Mouse (Mus musculus) kidney, adult 18-20 months (tissue): ENCODE measurements at regions not wholly inside any gene's neighbourhood (a gene's known extent, or its start where the extent isn't known, plus 50 kb on each side); places are given as distances from the start of the nearest gene placed in this dataset.

Experiments
- DNase-seq: peaks from one replicate; pipeline ENCODE4 v3.0.0; 2021

DNA sequence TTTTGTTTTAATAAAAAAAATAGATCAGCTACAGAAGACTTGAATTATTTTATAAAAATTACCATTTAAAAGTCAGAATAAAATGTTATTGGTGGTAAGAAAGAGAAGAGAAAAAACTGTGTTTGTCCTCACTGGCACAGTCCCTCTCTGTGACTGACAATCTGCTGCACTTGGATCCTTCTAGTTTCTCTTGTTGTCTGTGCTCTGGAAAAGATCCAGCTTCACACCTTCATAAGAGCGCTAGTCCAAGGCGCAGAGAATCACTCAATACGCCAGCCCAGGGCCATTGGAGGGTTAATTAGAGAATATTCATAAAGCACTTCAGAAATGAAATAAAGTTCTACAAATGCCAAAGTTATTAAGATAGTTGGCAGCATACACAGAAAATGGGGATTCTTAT lies 153.8 kb downstream of the Lmbrd1 start:
- no peak for DNase-seq

DNA sequence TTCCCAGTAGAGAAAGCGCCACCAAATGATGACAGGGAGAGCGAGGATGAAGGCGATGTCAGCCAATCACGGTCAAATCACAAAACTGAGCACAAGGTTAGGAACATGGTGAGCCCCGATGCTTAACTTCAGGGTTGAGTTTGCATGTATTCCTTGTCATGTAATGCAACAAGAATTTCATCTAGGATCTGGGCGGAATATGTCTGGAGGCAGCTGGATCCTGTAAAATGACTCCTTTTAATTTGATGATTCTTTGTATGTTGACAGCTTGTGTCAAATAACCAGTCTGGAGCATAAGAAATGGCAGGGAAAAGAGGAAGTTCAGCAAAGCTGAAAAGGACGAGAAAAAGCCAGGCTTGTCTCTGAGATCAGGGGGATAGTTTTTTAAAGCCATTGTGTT lies 188.4 kb downstream of the Lmbrd1 start:
- DNase-seq: no peak

DNA sequence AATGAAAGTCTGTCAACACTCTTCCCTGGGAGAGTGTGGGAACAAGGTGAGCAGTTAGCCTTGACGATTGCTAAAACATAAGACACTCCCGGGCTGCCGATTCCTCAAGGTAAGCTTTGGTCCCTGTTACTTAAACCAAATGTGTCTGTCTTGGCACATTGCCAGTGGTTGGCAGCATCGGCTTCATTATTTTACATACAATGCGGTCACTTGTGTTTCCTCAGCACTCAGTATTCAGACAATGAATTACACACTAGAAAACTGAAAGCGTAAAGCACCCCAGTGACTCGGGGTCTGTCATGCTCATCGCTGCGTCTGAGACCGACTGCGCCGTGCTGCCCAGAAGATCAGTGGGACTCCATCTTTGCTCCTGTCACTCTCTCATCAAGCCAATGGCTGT lies 191.3 kb downstream of the Lmbrd1 start:
- DNase-seq: no peak

DNA sequence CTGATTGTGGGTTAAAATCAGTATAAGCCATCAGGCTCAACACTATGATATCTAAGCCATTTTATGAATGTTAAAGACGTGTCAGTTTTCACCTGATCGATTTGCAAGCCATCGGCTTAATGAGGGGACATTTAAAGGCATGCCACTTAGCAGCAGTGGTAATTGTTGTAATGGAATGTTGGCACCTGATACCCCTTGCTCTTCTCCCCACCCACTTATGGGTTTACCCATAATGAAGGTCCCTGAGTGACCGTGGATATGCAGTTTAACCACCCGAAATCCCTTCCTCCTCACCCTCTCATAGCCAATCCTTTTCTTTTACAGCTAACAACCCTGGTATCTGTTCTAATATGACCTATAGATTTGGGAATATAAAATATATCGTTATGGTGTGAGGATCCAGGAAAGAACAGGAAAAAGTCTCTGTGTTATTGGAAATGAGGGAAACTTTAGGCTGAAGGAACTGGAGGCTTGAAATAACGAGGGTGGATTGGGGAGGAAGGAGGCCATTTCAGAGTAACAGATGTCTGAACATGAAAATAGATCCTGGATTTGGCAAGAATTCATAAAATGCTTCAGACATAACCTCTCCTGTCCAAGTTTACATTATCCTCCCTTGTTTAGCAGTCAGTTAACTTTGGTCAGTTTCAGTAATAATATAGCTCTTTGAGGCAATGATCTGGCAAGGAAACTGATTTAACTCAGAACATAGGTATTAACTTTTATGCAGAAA lies 192.4 kb downstream of the Lmbrd1 start:
- DNase-seq: no peak

DNA sequence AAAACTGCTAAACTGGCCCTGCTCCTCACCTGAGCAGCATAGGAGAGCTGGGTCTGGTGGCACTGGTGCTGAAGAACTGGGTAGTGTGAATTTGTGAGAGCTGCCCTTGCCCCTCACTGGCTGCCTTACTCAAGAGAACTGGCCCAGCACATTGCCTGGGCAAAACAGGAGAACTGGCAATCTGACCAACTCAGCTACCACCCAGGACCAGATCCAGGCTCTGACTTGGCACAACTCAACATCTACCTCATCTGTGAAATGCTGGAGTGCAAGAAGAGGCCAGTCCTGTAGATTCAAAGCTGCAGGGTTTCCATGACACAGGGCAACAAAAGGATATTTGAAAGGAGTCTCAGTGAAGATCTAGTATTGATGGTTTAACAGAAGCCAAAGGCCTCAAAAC lies 198.6 kb downstream of the Lmbrd1 start:
- no peak for DNase-seq

DNA sequence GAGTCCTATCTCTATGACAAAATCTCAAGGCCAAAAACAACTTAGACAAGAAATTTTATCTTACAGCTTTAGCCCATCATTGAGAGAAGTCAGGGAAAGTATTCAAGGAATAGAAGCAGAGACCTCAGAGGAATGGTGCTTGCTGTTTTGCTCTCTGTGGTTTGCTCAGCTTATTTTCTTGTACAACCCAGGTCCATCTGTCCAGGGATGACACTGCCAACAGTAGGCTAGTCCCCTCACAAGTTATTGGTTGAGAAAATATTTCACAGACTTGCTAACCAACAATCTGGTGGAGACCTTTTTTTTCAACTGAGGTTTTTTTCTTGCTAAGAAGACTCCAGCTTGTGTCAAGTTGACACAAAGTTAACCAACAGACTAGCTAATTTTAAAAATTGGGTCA lies 205.2 kb downstream of the Lmbrd1 start:
- DNase-seq: no peak

DNA sequence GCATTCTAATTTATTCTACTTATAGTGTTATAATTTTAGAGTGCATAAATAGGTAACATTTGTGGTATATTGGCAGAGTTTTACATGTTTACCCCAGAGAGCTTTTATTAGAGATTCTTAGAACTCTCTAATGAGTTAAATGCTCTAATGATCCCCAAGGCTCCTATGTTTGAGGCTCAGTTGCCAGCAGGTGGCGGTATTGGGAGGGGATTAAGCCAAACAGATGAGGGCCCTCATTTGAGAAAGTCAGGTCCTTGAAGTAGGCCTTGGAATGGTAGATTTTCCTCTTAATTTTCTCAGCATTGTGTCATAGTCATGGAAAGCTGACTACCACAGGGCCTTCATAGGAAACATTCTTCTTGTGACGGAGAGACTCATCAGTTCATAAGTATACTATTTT lies 222.8 kb downstream of the Lmbrd1 start:
- DNase-seq: peak; percentile 53

DNA sequence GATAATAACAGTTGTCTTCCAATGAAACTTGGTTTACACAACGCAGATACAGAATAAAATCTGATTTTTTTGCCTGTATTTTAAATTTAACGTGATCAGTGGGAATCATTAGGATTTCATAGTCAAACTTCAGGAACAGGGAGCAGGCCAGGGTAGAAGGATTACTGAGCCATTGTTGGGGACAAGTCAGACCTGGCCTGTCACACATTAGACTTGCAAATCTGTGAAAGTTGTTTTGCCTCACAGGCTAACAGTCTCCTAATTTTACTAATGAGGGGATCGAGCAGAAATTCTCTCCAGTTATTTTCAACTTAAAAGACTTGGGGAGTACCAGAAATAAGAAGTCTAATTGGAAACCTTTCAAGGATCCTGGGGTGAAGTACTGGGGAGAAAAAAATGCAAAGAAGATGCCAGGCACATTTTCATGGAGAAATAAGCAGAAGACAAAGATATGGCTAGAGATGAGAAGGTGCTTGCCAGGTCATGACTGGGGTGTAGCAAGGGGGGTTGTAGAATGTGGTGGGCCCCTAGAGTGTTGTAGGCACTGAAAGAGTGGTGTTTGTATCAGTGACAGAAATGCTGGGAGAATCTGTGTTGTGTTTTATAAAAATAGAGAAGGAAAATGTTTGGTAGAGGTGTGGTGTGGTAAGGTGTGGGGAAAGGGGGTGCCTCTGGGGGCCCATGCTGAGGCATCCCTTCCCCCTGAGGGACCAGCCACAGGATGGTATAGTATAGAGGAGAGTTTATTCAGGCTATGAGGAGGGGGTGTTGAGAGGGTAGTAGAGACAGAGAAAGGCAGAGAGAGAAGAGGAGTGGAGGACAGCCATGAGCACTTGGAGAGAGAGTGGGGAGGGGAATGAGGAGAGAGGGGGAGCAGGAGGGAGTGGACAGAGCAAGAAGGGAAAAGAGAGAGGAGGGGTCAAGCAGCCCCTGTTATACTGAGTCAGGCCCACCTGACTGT lies 260.2 kb downstream of the Lmbrd1 start:
- DNase-seq: no peak

DNA sequence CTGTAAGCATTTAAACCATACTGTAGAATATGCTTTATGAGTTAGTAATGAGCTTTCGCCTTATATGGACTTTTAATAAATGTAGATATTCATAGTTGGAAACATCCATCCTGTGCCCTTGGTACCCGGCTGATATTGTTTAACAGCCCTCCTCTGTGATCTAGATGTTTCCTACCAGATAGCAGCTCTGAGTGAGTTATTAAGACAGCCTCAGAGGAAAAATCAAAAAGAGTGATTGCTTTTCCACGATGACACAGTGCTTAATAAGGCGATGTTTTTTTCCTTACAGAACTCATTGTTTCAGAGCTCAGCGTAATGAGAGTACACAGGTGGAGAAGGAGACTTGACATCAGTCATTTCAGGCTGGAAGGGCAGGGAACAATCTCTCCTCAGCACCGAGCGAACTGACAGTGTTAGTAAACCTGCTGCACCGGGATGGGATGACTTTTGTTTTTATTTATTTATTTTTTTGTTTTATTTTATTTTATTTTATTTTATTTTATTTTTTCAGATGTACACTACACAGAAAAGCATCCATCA lies 264.4 kb downstream of the Lmbrd1 start:
- no peak for DNase-seq

DNA sequence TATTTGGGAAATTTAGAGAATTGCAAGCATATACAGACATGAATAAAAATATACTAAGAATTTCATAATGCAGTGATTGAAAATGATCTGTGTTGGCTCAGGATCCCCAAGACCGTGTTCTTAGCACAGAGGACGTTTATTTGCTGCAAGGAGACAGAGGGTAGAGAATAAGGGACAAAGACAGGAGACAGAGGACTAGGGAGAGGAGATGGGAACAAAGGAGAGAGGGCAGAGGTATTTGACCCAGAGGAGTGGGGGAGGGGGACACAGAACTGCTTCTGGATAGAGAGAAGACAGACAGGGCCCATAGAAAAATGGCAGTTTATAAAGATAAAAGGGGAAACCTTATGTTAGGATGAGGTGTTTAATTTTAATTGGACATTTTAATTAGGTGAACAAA lies 265.0 kb downstream of the Lmbrd1 start:
- DNase-seq: no peak

DNA sequence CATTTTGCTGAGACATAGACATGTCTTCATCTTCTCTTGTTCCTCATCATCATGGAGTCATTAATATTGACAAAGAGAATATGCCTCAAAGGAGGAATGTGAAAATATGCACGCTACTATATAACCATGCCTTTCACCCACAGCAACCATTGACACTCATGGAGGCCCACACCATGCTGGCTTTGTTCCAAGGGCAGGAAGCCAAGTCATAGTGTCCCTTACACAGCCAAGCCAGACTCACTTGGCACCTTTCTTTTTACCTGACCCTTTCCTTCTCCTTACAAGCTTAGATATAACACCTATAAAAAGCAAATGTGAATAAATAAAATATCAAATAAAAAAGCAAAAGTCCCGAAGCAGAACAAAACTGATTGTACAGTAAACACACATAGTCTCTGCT lies 294.3 kb downstream of the Lmbrd1 start:
- DNase-seq: no peak

DNA sequence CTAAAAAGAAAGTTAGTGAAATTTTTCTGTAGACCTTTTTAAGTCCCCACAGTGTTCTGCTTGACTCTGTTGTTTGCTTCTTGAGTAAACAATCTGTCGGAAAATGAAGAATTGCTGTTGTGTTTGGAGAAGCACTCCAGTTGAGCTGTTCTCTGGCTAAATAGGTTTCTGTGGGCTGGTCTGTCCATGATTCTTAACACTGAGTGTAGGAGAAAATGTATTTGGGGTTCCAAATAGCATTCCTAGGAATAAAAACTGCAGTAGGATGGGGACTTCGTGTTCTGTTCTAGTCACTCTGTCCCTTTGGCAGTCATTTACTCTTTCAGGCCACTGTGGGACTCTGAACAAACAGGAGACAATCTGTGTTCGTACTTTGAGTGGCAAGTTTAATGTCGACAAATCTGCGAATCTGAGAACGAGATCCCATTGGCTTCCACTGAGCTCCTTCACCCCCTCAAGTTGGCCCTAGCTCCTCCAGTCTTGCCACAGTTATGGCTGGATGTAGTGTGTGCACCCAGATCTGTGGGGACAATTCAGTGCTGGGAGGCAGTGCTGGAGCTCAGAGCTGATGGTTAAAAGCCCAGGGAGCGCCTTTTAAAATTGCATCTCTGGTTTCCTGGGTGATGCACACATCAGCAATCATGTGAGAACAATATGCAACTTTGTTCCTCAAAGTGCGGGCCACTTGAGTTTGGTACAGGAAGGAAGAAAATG lies 330.2 kb downstream of the Lmbrd1 start:
- DNase-seq: no peak

DNA sequence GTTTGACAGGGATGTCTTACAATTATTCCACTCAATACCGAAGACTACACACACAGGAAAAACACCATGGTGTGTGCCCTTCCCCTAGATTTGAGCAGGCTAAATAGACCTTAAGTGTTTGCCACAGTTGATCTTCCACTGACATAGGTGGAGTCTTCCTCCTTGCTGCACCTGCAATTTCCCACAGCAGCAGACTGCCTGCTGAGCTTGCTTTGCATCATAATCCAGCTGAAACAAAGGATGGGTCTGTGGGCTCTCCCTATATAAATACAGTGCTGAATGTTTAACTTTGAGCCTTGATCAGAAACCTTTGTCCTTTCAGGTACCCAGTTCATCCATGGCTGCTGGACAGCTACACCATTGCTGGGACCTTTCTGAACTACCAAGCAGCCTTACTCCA lies 334.3 kb downstream of the Lmbrd1 start:
- no peak for DNase-seq
